Mouse (Mus musculus): ENCODE measurements around the gene Tsen54. TPM values are rescaled to one million over a fixed set of nuclear protein-coding genes. Genes with fewer than 3 reads are reported as not detected.

The Tsen54 gene
- total RNA-seq (2021): 10 to 100 TPM; 12.5 to 12.7 TPM

GRCm38 (mm10) chr11:115814605-115815450 lies at the start of gene Tsen54:
Tsen54 (plus strand) TSS chr11:115814724.
- intact Hi-C loops (cut with DNase I): loop anchor here (1.0 to 5.0 kb wide), 4 partner anchors 44 to 183 kb away; no protein-coding TSS in a partner anchor
- peak; percentile 82 to 89 for DNase-seq (ENCODE audit: low spot score in 2 of 2)

GRCm38 (mm10) chr11:115765103-115765606 lies 49.4 kb upstream of the Tsen54 start, which contains the start of gene Tmem94:
Tmem94 (plus strand) TSS chr11:115765433.
- intact Hi-C loops (cut with DNase I): no loop called here
- peak; percentile 98 for DNase-seq (ENCODE audit: low spot score in 2 of 2)

GRCm38 (mm10) chr11:115765607-115766141 lies 48.9 kb upstream of the Tsen54 start:
- DNase-seq (ENCODE audit: low spot score in 2 of 2): peak in 1 of 2 experiments; percentile 39
- intact Hi-C loops (cut with DNase I): loop anchor here (1.0 kb wide), 1 partner anchor 48 kb away; the partner anchor contains the start of gene Caskin2

- intact Hi-C loops (cut with DNase I): loop anchor here (1.0 kb wide), 1 partner anchor 47 kb away; the partner anchor contains the start of gene Caskin2
These were observed 48.1 kb upstream of the Tsen54 start for GRCm38 (mm10) chr11:115766356-115766943.

GRCm38 (mm10) chr11:115766981-115767380 lies 47.5 kb upstream of the Tsen54 start:
- intact Hi-C loops (cut with DNase I): loop anchor here (1.0 kb wide), 1 partner anchor 46 kb away; the partner anchor contains the start of gene Caskin2
- DNase-seq (ENCODE audit: low spot score in 2 of 2): no peak

More at GRCm38 (mm10) chr11:115766356-115766943, 48.1 kb upstream of the Tsen54 start:
- DNase-seq (ENCODE audit: low spot score in 2 of 2): no peak

- intact Hi-C loops (cut with DNase I): no loop called here
These were observed 45.6 kb upstream of the Tsen54 start for GRCm38 (mm10) chr11:115768896-115769295.

GRCm38 (mm10) chr11:115774653-115775052 lies 39.9 kb upstream of the Tsen54 start:
- intact Hi-C loops (cut with DNase I): no loop called here
- DNase-seq (ENCODE audit: low spot score in 2 of 2): no peak

More at GRCm38 (mm10) chr11:115768896-115769295, 45.6 kb upstream of the Tsen54 start:
- DNase-seq (ENCODE audit: low spot score in 2 of 2): no peak

GRCm38 (mm10) chr11:115775821-115776665 lies 38.5 kb upstream of the Tsen54 start:
- intact Hi-C loops (cut with DNase I): no loop called here
- no peak for DNase-seq (ENCODE audit: low spot score in 2 of 2)

- no peak for DNase-seq (ENCODE audit: low spot score in 2 of 2)
- intact Hi-C loops (cut with DNase I): no loop called here
These were observed 37.6 kb upstream of the Tsen54 start for GRCm38 (mm10) chr11:115776954-115777353.

GRCm38 (mm10) chr11:115777487-115778335 lies 36.8 kb upstream of the Tsen54 start:
- intact Hi-C loops (cut with DNase I): no loop called here
- DNase-seq (ENCODE audit: low spot score in 2 of 2): no peak

GRCm38 (mm10) chr11:115779038-115779571 lies 35.4 kb upstream of the Tsen54 start:
- DNase-seq (ENCODE audit: low spot score in 2 of 2): peak; percentile 27 to 59
- intact Hi-C loops (cut with DNase I): no loop called here

- DNase-seq (ENCODE audit: low spot score in 2 of 2): peak; percentile 69 to 78
- intact Hi-C loops (cut with DNase I): no loop called here
These were observed 34.1 kb upstream of the Tsen54 start for GRCm38 (mm10) chr11:115780141-115781070.

- intact Hi-C loops (cut with DNase I): no loop called here
- no peak for DNase-seq (ENCODE audit: low spot score in 2 of 2)
These were observed 28.1 kb upstream of the Tsen54 start for GRCm38 (mm10) chr11:115786473-115786872.

- intact Hi-C loops (cut with DNase I): no loop called here
- no peak for DNase-seq (ENCODE audit: low spot score in 2 of 2)
These were observed 24.7 kb upstream of the Tsen54 start for GRCm38 (mm10) chr11:115789787-115790186.

- no peak for DNase-seq (ENCODE audit: low spot score in 2 of 2)
- intact Hi-C loops (cut with DNase I): no loop called here
These were observed 22.6 kb upstream of the Tsen54 start for GRCm38 (mm10) chr11:115791919-115792318.

GRCm38 (mm10) chr11:115792353-115792752 lies 22.2 kb upstream of the Tsen54 start:
- DNase-seq (ENCODE audit: low spot score in 2 of 2): no peak
- intact Hi-C loops (cut with DNase I): no loop called here

- intact Hi-C loops (cut with DNase I): no loop called here
- no peak for DNase-seq (ENCODE audit: low spot score in 2 of 2)
These were observed 17.6 kb upstream of the Tsen54 start for GRCm38 (mm10) chr11:115796898-115797297.
